Mouse (Mus musculus) layer of hippocampus, adult 11-12 months (tissue): ENCODE results near the gene Capg.

Source experiments
- DNase-seq: peaks from one replicate; pipeline ENCODE4 v3.0.0; 2022; ENCODE audit warnings: low spot score

Capg gene

GRCm38 (mm10) chr6:72544283-72544987 lies at the start of gene Capg:
Gene Capg (plus strand): TSS chr6:72544391.
- DNase-seq = no peak

- no peak for DNase-seq
Observed at GRCm38 (mm10) chr6:72498950-72499349, 45.2 kb upstream of the Capg start.

- no peak for DNase-seq
Observed at GRCm38 (mm10) chr6:72503309-72503708, 40.9 kb upstream of the Capg start.

- DNase-seq = no peak
Observed at GRCm38 (mm10) chr6:72503939-72504338, 40.3 kb upstream of the Capg start.

- no peak for DNase-seq
Observed at GRCm38 (mm10) chr6:72506104-72506503, 38.1 kb upstream of the Capg start.

GRCm38 (mm10) chr6:72508596-72508995 lies 35.6 kb upstream of the Capg start:
- no peak for DNase-seq

GRCm38 (mm10) chr6:72509872-72510435 lies 34.2 kb upstream of the Capg start:
- no peak for DNase-seq

- DNase-seq = no peak
Observed at GRCm38 (mm10) chr6:72510686-72511421, 33.3 kb upstream of the Capg start.

GRCm38 (mm10) chr6:72512386-72513070 lies 31.7 kb upstream of the Capg start:
- DNase-seq = peak; percentile 93

GRCm38 (mm10) chr6:72513071-72513440 lies 31.1 kb upstream of the Capg start:
- no peak for DNase-seq

GRCm38 (mm10) chr6:72515644-72516043 lies 28.5 kb upstream of the Capg start:
- no peak for DNase-seq

GRCm38 (mm10) chr6:72518842-72519241 lies 25.3 kb upstream of the Capg start:
- no peak for DNase-seq

GRCm38 (mm10) chr6:72519303-72519702 lies 24.9 kb upstream of the Capg start:
- no peak for DNase-seq

- DNase-seq = peak; percentile 64
Observed at GRCm38 (mm10) chr6:72519892-72520663, 24.1 kb upstream of the Capg start.

- no peak for DNase-seq
Observed at GRCm38 (mm10) chr6:72520904-72521303, 23.3 kb upstream of the Capg start.

GRCm38 (mm10) chr6:72521607-72522006 lies 22.6 kb upstream of the Capg start, which contains the start of gene Sh2d6:
Gene Sh2d6 (minus strand): TSS chr6:72521707.
- DNase-seq = no peak

GRCm38 (mm10) chr6:72522288-72522687 lies 21.9 kb upstream of the Capg start:
- no peak for DNase-seq

GRCm38 (mm10) chr6:72523222-72523621 lies 21.0 kb upstream of the Capg start:
- no peak for DNase-seq

GRCm38 (mm10) chr6:72524160-72524559 lies 20.0 kb upstream of the Capg start:
- DNase-seq = no peak

GRCm38 (mm10) chr6:72527070-72527469 lies 17.1 kb upstream of the Capg start:
- no peak for DNase-seq

- no peak for DNase-seq
Observed at GRCm38 (mm10) chr6:72528410-72529151, 15.6 kb upstream of the Capg start.
